Mouse (Mus musculus) heart, postnatal 25 days (tissue): ENCODE results near the gene Shank1. TPM values are rescaled to one million over a fixed set of nuclear protein-coding genes. Genes with fewer than 3 reads are reported as not detected.
"Not testable (repeated sequence)": the region's sequence is repeated elsewhere in the genome, so short reads cannot be mapped to it uniquely, and the experiment has no call there.

Source experiments
- DNase-seq: peaks from one replicate; pipeline ENCODE4 v3.0.0; 2022; ENCODE audit warnings: low spot score
- intact Hi-C: fragments of 180-260 bp; cut with DNase I; formaldehyde crosslinking; loops from one replicate; pipeline ENCODE4 v1.15.1; 2025
- total RNA-seq, 2 experiments: library from RNA; stranded (reverse); gene quantifications; 2 replicates each; pipeline ENCODE4 v1.2.3; 2021

Gene Shank1
- 1 to 10 TPM; 1.6 to 2.0 TPM for total RNA-seq

DNA sequence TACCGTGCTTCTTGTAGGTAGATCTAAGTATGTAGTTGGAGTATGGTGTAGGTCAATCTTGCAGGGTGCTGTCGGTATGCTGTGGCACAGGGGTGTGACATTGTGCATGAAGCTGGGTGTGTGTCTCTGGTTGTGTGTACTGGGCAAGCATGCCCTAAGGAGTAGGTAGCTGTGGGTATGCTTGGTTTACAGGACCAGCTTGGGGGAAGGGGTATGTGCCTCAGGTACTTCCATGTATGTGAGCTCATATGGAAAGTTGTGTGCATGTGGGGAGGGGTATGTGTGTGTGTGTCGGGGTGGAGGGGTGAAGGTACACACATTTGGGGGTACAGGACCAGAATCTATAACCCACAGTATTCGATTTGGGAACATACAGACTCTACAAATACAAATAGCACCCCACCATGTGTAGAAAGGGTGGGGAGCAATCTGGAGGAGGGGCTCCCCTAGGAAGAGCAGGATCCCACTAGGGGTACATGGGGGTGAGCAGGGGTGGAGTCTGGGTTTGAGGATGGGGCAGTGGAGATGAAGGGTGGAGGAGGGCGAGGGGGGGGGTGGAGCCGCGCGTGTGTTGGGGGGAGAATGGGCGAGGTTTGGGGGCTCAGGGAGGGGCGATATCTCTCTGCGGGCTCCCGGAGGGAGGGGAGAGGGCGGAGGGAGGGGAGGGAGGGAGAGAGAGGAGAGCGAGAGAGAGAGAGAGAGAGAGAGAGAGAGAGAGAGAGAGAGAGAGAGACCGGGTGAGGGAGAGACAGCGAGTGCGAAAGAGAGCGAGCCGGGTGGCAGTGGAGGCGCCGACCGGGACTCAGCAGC, at the start of gene Shank1:
Gene Shank1, plus strand, starts transcription at position 779 of the 810 bp plus-strand sequence.
- DNase-seq, result no peak
- intact Hi-C loops, result no loop called here

DNA sequence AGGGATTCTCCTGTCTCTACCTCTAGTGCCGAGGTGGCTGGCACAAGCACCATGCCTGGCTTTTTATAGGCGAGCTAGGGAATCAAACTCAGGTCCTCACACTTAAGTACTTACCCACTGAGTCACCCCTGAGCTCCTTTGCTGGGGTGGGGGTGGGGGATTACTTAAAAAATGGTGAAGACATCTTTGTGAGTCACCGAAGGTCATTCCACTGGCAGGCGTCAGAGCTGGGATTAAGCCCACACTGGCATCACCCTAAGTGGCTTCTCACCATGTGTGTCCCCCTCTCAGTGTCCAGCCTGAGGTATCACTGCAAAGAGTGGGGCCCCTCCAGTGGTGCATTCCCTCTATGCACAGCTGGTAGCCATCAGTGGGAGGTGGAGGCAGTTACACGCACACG, 49.6 kb upstream of the Shank1 start:
- intact Hi-C loops, result loop anchor here (5.0 kb wide), 1 partner anchor 42 kb away; no protein-coding TSS in a partner anchor
- no peak for DNase-seq

DNA sequence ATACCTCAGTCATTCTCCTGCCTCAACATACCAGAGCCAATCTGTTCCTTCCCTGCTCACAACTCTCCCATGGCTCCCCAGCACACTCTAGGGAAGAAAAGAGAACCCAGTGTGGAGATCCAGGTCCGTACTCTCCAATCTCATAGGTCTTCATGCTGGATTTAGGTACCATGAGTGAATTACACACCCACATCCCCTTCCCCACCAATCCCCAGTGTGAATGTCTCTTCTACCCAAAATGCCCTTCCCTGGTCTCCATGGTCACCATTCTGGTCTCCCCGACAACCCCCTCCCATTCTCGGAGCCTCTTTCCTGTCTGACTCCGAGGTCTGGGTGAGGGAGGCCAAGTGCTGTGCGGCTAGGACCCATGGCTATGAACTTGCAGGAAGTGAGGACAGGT, 48.9 kb upstream of the Shank1 start, which contains the start of gene Gm15517:
Gene Gm15517, plus strand, starts transcription at position 301 of the 400 bp plus-strand sequence.
- intact Hi-C loops, result loop anchor here (5.0 kb wide), 1 partner anchor 41 kb away; no protein-coding TSS in a partner anchor
- DNase-seq, result no peak

DNA sequence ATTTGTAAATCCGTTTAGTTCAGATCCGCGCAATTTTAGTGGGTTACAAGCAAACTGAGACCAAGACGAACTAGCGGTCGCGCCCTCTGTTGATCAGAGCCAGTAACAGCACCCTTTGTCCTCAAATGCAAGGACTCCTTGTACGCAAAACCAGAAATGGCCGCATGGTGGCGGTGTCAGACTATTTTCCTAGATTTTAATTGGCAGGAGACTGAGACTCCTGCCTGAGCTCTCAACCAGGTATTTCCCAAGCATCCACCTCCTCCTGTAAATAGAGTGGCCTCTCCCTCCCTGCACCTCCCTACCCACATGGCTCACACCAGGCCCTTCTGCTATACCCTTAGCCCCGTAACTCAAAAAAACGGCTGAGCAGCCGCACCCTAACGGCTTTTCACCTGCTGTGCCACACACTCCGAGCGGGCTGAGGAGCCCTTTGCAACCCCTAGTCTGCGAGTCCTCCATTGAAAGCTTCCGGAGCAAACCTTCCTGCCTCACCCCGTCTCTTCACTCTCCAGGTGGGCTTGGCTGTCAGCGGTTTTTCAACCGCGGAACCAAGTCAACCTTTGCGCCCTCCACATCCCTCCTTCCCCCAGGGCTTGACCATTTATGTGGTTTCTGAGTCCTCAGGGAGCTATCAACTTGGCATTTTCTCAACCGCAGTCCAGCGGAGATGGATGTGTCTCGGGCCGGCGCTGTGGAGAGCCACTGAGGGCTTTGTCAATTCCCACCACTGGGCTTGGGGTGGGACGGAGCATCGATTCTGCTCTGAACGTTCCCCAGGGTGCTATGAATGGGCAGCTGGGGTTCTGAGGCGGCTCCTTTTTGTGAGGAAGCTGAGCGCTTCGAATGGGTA, 47.0 kb upstream of the Shank1 start:
- intact Hi-C loops, result loop anchor here (1.0 to 5.0 kb wide), 3 partner anchors 39 to 222 kb away; no protein-coding TSS in a partner anchor
- DNase-seq, result peak; percentile 70

DNA sequence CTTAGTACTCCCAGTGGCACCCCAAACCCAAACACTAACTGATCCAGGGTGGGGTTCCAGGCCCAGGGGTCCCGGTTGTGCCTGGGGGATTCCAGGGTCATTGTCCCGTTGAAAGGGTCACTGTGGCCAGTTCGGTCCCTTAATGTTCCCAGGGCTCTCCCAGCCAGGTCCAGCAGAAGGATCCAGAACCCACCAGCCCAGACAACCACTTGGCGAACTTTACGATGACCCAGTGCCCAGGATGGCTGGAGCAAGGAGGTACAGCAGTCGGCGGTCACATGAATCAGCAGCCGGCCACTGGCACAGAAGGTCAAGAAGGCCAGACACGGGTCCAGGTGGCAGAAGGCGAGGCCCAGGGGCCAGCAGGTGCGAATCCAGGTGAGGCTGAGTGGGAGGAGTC, 41.9 kb upstream of the Shank1 start:
- DNase-seq, result no peak
- intact Hi-C loops, result no loop called here

DNA sequence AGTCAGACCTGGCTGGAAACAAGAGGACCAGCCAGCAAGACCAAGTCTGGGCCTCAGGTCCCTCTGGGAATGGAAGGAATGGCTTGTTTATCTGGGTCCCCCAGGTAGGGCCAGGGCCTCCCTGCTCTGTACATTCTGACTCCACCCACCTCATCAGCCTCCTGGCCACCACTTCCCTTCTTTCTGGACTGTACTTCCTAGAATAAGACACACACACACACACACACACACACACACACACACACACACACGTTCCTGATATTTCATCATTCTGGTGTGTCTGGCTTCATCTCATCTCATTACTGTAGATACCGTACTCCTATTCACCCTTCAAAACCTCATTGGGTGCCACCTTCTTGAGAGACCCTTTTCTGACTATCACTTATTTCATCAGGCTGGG, 40.7 kb upstream of the Shank1 start:
- DNase-seq, result no peak

DNA sequence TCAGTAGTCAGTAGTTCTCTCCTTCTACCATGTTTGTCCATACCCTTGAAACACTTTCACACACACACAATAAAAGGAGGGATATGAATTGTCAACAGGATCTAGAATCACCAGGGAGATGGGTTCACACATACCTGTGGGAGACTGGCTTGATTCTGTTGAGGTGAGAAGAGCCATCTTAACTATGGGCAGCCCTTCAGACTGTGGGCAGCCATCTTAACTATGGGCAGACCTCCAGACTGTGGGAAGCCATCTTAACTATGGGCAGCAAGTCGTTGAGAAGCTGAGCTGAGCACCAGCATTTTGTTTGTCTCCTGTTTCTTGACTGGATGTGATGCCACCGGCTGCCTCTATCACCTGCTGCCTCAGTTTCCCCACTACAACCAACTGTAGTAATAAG, 38.7 kb upstream of the Shank1 start:
- no peak for DNase-seq

More for the DNA sequence above, 40.7 kb upstream of the Shank1 start:
- intact Hi-C loops, result no loop called here

DNA sequence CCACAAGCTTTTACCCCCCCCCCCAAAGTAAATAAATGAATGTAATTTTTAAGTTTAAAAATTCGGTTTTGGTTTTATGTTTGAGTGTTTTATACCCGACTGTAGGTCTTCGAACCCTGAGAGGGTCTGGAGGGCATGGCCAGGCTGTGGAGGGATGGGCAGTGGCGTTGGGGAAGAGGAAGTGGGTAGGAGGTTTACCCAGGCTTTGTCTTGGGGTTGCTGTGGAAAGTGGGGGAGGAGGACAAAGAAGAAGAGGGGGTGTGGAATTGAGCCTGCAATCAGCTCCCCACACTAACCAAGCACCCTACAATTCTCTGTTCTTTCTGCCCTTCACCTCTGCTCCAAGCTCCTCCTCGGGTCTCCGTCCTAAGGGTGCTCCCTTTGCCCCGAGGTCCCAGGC, 37.5 kb upstream of the Shank1 start:
- intact Hi-C loops, result no loop called here
- no peak for DNase-seq

More for the DNA sequence above, 38.7 kb upstream of the Shank1 start:
- intact Hi-C loops, result no loop called here

DNA sequence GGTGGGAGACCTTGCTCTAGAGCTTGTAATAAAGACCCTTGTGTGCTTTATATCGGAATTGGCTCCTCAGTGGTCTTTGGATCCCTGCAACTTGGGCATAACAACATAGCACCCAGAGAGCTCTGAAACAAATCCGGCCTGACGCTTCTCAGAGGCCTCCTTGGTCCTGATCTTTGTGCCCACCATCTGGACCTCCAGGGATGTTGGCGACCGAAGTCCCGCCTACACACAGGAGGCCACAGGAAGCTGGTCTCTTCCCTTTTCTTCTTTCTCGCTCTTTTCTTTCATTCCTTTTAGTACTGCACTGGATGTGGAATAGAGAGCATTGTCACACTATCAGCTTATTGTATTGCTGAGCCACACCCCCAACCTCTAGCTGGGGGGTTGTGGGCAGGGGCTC, 36.6 kb upstream of the Shank1 start:
- intact Hi-C loops, result no loop called here
- no peak for DNase-seq

DNA sequence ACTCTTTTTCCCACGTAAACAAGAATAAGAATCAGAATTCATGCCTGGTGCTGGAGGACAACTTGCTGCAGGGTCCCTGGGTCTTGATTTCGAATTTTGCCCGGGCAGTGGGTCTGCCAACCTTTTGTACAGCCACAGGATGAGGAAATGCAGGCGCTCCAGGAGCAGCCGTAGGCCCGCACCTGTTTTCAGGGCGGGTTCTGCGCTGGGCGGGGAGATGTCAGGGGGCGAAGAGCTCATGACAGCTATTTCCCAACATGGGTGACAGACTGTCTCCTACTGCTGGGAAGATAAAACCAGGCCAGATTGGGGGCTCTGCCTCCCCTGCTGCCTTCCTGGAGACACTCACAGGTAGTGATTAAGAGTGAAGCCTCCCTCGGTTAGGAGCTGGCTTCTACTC, 36.0 kb upstream of the Shank1 start:
- intact Hi-C loops, result no loop called here
- DNase-seq, result no peak

DNA sequence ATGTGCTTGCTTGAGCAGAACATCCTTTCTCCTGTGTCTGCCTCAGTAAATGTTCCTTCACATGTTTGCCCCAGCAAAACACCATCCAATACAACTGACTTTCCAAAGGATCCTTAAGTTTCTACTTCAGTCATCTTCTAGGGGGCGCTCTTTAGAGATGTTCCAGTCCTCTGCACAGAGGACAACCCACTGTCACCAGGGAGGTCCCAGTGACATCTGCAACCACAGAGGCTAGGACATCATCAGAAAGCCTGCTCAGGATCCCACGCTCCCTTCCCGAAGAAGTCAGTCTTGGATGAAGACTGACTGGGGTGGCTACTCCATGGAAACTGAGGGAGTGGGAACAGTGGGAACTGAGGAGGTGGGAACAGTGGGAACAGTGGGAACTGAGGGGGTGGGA, 34.5 kb upstream of the Shank1 start:
- DNase-seq, result no peak
- intact Hi-C loops, result no loop called here

DNA sequence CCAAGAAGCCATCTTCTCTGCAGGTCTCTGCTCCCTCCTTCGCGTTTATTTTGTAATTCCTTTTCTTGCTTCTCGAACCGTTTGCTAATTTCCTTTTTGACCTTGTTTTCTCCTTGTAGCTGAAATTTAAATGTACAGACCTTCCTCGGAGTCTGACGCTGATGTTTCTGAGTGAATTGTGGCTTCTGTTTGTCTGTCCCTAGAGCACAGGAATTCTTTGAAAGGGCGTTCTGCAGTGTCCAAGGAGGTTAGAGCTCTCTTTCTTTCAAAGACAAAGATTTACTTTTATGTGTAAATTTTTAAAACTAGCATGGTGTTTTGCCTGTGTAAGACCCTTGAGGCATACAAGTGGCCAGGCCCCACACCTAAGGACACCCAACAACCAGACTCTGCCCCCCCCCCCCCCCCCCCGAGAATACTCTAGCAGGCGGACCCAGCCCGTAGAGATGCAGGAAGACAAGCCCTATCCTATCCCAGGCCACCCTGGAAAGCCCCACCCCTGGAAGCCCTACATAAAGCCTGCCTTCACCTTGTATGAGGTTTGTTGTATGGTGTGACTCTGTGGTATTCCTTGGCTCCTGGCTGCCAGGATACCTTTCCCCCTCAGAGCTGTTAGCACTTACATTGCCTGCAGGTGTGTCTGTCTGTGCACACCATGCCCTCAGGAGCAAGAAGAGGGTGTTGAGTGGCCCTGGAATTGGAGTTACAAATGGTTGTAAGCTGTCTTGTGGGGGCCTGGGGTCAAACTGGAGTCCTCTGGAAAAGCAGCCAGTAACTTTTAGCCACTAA, 33.4 kb upstream of the Shank1 start:
- intact Hi-C loops, result no loop called here
- no peak for DNase-seq

DNA sequence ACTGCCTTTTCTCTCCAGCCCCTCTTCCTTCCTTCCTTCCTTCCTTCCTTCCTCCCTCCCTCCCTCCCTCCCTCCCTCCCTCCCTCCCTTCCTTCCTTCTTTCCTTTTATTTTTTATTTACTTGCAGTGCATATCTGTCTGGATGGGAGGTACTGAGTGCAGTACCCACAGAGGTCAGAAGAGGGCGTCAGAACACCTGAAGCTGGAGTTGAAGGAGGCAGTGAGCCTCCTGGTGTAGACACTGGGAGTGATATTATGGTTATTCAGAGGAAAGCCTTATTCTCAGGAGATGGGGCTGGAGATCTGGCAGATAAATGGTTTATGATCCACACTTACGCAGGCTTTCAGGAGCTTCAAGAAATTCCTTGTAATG, 32.8 kb upstream of the Shank1 start:
- no peak for DNase-seq
- intact Hi-C loops, result no loop called here

DNA sequence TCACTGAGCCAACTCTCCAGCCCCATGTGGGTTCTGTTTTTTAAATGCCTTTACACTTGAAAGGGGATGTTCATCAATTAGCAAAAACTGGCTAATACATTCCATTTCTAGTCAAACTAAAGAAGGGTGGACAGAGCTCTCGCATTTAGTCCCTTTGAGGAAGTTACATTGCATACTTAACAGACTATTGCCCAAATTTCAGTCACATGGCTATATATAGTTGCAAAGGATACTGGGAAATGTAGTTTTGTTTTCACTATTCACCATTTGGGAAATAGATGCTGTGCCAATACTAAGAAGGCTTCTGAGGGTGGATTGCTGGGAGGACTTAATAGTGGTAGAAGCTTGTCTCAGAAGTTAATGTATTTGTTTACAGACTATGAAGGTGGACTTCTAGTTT, 29.1 kb upstream of the Shank1 start:
- intact Hi-C loops, result no loop called here
- no peak for DNase-seq

DNA sequence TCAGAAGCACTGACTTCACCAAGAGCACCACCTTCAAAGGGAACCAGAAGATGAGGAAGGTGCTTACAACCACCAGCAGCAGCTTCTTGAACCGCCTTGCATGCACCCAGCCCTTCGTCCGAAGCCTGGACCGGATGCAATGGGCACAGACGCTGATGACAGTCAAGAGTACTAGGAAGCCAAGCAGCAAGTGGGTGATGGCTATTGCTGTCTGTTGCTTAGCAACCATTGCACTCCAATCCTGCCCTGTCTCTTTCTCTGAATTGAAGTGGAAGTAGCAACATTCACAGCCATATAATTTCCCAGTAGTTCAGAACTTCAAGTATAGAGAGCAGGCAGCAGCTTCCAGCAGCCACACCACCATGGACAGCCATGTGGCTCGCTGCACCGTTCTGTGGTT, 28.5 kb upstream of the Shank1 start:
- intact Hi-C loops, result no loop called here

DNA sequence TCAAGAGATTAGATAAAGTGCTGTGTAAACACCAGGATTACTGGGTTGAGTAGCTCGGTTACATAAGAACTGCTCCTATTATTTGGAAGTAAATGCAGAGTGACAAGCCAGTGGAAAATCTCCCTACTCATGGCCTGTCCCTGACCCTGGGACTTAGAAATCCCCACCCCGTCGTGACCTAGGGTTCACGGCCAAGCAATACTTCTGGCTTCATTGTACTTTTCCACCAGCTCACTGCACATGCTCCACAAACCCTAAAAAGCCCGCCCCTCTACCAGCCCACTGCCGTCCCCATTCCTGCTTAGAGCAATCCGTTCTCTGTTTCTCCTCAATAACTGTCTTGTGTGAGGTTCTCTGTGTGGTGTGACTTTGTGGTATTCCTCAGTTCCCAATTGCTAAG, 22.3 kb upstream of the Shank1 start:
- intact Hi-C loops, result no loop called here
- DNase-seq, result no peak

More for the DNA sequence above, 28.5 kb upstream of the Shank1 start:
- no peak for DNase-seq

DNA sequence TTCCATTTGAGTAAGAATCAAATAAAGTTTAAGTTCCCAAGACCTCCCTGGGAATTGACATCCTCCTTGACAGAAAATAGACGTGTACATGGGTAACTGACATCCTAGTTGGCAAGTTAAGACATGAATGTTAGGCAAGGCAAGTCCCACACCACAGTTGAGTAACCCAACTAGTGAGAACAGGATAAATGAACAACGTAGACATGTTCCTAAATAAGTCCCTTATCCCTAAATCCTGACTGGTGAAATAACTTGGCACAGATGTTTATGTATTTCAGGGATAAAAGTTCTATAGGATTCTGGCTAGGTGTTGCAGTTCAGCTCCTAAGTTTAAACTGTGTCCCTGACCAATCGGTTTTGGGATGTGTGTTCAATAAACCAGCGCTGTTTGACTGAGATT, 19.1 kb upstream of the Shank1 start:
- intact Hi-C loops, result no loop called here
- DNase-seq, result no peak

DNA sequence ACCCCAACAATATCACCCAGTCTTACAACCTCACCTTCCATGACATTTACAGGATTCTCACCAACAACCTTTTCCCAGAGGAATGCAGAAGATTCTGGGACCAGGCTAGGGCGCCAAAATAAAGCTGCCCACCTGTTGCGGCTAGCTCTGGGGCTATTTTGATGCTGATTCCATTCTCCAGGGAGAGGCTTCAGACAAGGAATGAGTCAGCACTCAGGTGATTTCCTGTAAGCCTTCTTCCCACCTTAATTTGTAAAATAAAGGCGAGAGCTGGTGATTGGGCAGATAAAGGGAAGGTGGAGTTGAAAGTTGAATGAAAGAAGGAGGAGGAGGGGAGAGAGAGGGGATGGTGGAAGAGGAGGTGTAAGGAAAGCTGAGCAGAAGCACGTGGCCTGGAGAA, 18.6 kb upstream of the Shank1 start:
- intact Hi-C loops, result no loop called here
- no peak for DNase-seq

DNA sequence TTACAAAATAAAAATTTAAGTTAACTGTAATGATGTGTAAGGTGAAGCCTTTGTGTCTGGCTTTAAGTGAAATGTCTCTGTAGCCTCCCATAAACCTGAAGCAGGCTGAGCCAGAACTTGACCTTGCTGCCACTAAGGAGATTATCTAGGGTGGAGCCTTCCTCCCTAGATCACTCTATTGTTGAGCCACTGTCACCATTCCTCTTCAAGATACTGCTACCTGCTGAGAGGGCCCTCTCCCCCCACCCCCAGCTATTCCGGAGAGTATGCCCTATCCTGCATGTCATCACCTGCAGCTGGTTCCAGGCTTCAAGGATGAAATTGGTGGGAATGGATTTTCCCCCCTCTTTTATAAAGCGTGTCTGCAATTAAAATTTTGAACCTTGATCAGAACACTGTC, 12.6 kb upstream of the Shank1 start:
- intact Hi-C loops, DNase-seq: not testable (repeated sequence)
